Mouse (Mus musculus) adrenal gland, postnatal 0 days (tissue): ENCODE measurements around the gene Syne3. TPM values are rescaled to one million over a fixed set of nuclear protein-coding genes. Genes with fewer than 3 reads are reported as not detected.

ENCODE experiments used
- microRNA-seq: library from miRNA; unstranded; fragments of <30 nt; microRNA quantifications from one replicate; pipeline ENCODE4, GENCODE M21; 2016; ENCODE audit warnings: borderline replicate concordance; ENCODE audit not compliant: insufficient number of aligned reads
- polyA plus RNA-seq: library from polyadenylated mRNA; unstranded; fragments of >200 nt; fragmentation: Nextera tagmentation; extraction: Ambion mirVana; gene quantifications from 2 replicates; pipeline ENCODE4 v1.2.1, GENCODE M21; 2015

Syne3 gene
- polyA plus RNA-seq = 1.8 and 2.7 TPM in 2 replicates

DNA sequence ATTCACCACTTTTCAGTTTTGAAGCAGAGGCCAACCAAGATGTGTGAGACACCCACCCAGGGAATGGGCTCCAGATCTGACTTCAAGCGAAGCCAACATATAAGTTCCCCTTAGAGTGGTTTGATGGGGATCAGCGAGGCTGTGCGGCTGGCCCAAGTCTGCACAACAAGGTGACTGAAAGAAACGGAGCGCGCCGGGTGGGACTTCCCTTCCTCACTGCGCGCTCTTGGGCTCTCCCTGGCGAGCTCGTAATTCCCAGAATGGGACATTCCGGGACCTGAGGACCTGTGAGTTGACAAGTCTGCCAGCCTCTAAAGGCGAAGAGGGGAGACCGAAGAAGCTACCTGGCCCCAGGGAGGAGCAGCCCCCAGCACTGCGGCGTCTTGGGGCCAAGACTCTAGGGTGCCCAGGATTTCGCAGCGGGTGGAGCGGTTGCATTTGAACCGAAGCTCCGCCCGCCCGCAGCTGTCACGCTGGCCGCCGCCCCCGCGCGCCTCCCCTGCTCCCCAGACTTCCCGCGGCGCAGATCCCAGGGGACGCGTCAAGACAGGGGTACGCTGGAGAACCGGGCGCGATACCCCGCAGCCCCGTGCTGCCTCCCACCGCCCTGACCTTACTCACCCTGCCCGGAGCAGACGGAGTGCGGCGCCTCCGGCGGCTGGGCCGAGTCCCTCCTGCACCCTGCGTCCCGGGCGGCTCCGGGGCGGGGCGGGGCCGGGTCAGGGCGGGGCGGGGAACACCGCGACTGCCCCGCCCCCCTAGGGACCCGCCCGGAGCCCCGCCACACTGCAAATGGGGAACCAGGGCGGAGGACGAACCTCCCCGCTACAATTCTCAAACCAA is at the start of gene Syne3:
Syne3 (minus strand) TSS at position 440 of the 843 bp plus-strand sequence.

DNA sequence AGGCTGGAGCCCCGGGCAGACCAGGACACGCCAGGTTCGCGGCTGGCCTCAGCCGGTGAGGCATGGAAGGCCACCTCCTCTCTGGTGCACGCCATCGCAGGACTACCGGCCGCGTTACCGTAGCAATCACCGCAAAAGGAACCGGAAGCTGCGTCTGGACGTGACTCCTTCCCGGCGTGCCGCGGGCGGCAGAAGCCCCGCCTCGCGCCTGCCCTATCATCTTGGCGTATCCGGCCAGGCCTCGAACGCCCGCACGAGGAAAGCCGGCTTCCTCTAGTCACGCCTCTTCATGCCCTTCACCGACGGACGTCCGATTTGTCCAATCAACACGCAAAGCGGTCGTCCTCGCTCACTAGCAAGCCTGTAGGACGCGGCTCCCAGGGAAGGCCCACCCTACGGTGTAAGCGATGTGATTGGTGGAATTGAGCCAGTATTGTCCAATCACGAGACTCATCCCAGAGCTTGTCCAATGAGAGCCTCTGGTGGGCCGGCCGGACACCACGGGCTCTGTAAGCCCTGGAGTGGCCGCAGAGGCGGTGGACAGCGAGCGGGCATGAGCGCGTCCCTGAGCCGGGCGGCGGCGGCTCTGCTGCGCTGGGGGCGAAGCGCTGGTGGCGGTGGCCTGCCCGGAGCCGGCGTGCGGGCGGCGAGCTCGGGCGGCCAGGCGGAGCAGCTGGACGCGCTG is 22.7 kb upstream of the Syne3 start, which contains the start of gene Glrx5:
Glrx5 (plus strand) TSS at position 542 of the 685 bp plus-strand sequence.

Small RNAs within 50 kb of the gene (microRNA-seq; reads per million reads assigned to microRNA genes)
- gene Mir3069 = 1.8 reads per million

Other genes starting within 250 kb of the Syne3 start
- gene Clmn, start 144.7 kb downstream of the Syne3 start, polyA plus RNA-seq = 2.4 and 2.7 TPM in 2 replicates
- 225 and 338 TPM in 2 replicates for gene Glrx5, start 22.9 kb upstream of the Syne3 start, polyA plus RNA-seq
- not detected in 2 replicates for gene Tcl1b2, start 136.2 kb upstream of the Syne3 start, polyA plus RNA-seq
- gene Tcl1b1, start 149.9 kb upstream of the Syne3 start, polyA plus RNA-seq = not detected in 2 replicates
- not detected in 2 replicates for gene Tcl1b5, start 166.5 kb upstream of the Syne3 start, polyA plus RNA-seq
- gene Tcl1b3, start 181.2 kb upstream of the Syne3 start, polyA plus RNA-seq = not detected in 2 replicates
- gene Tcl1b4, start 192.1 kb upstream of the Syne3 start, polyA plus RNA-seq = not detected in 2 replicates
- not detected in 2 replicates for gene Tcl1, start 213.0 kb upstream of the Syne3 start, polyA plus RNA-seq